Mouse (Mus musculus) layer of hippocampus, adult 18-20 months (tissue): Measurements from ENCODE around the gene Ephb1. TPM values are rescaled to one million over a fixed set of nuclear protein-coding genes. Genes with fewer than 3 reads are reported as not detected.

Experiments used
- DNase-seq, 2 experiments: peaks; one replicate each; pipeline ENCODE4 v3.0.0; 2022; ENCODE audit warnings: low spot score in 2 of 2
- total RNA-seq, 2 experiments: library from RNA; stranded (reverse); gene quantifications; 2 replicates each; pipeline ENCODE4 v1.2.3; 2021

Gene Ephb1
- total RNA-seq, 2 experiments from 2014 or later = 22.9 to 23.8 TPM

DNA sequence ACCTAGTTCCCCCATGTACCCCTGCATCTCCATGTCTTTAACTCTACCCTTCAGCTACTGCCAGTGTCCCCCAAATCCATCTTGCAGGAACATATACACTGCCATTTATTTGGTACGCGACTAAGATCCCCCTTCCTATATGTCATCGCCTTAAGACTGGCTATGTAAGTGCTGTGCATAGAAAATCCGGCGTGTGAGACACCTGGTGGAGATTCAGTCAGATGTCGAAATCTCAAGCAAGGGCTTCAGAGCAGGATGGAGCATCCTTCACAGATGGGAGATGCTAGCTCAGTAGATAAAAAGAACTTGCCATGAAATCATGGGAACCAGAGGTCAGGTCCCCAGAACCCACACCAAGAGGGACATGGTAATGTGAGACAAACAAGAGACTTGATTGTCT, 276.3 kb downstream of the Ephb1 start:
- DNase-seq = no peak

DNA sequence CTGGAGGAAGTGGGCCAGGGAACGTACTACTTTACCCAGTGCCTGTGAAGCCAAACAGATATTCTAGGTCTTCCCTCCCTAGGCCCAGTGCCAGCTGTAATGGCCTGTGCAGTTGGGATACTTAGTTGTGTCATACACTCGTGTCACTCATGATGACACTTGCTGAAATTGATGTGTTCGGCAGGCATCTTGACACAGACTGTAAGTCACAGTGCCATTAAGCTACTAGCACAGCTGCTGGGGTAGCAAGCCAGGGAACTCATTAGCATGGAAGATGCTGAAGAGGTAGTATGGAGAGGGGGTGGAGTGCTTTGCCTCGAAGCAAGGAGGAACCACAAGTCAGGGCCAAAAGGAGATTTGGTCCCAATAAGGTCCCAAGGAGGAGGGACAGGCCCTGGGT, 279.0 kb downstream of the Ephb1 start:
- no peak for DNase-seq

GRCm38 (mm10) chr9:102073404-102073803, 281.1 kb downstream of the Ephb1 start:
- no peak for DNase-seq

GRCm38 (mm10) chr9:102069151-102069882, 285.2 kb downstream of the Ephb1 start:
- DNase-seq = no peak

DNA sequence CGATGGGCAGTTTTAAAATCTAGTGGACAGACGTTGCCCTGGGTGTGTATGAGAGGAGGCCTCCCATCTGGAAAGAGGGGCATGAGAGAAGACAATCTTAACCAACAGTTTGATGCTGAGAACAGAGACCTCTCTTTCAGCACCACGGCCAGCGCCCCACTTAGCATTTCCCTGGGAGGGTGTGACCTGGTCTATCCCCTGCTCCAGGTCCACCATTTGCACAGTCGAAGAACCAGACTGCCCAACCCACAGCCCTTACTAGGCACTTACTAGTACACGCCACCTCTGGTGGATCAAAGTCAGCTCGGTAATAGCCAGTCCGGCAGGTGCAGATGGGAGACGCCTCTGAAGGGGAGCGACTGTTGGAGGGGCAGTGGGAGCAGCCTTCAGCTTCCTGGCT, 287.9 kb downstream of the Ephb1 start:
- no peak for DNase-seq

DNA sequence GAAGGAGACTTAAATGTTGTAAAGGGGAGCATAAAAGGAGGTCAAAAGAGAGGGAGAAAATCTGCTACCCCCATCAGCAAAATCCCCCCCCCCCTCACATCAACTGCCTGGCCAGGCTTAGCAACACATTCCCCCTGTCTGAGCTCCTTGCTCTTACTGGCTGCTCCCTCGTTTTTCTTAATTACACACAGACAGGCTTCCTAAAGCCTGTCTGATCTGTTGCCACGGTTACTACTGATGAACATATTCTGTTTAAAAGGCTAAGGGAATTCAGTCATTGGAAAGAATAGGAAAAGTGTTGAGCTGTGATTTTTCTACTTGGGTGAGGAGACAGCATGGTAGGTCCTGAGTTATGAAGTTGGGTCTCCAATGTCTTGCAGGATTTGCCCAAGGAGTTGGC, 308.6 kb downstream of the Ephb1 start:
- DNase-seq = peak in 1 of 2 experiments; percentile 17

DNA sequence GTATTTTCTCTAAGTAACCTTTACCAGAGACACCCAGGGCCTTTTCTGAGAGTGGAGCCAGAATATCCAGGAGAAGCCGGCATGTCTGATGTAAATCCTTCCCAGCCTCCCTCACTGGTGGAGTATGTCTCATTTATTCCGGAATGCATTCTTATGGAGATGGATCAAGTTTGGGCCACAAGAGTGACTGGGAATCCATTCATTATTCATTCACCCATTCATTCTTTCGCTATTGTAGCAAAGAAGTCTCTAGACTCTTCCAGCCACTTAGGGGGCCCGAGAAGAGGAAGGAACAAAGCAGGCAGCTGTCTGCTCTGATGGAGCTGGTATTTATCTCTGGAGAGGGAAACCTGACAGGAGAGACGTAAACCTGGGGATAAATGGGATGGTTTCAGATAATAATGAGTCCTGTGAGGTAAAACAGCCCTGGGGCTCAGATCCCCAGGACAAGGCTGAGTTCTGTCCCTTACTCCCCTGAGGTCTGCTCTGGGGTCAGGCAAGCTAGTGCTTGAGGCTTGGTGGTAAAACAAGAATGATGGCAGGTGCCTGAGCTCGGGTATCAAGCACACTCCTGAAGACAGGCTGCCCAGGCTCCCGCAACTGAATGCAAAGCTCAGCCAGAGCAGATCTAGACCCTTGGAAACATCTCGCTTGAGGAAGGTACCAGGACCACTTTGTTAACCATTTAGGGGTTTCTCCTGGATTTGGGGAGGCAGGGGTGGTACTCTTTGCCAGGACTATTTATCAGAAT, 309.2 kb downstream of the Ephb1 start:
- DNase-seq = no peak

DNA sequence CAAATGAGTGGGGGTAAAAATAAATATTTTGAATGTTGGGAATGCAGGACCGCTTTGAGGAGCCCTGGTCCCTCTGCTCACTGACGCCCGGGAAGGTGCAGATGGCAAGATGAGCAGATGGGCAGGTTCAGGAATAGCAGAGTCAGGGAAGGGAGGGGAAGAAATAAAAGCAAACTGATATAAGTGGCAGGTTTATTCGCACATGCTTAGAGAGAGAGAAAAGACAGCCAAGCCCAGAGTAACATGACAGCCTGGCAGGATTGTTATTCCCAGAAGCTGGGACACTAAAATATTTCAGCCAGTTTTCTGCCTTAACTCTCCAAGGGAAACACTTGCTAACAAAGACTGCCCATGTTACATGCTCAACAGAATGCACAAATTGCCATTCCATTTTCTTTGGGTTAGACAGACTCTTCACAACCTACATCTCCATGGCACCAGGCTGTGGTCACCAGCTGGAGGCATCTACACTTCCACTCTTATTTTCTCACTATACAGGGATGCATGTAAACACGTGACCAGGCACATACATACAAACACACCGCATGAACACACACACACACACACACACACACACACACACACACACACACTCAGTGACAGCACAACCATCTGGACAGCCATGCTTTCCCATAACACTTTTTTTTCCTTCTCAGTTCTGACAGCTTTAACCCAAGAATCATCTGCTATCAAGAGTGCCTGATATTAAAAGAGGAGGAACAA, 315.3 kb downstream of the Ephb1 start:
- DNase-seq = peak in 1 of 2 experiments; percentile 12

GRCm38 (mm10) chr9:102036132-102036531, 318.4 kb downstream of the Ephb1 start:
- DNase-seq = no peak

GRCm38 (mm10) chr9:102033231-102033630, 321.3 kb downstream of the Ephb1 start:
- DNase-seq = no peak

DNA sequence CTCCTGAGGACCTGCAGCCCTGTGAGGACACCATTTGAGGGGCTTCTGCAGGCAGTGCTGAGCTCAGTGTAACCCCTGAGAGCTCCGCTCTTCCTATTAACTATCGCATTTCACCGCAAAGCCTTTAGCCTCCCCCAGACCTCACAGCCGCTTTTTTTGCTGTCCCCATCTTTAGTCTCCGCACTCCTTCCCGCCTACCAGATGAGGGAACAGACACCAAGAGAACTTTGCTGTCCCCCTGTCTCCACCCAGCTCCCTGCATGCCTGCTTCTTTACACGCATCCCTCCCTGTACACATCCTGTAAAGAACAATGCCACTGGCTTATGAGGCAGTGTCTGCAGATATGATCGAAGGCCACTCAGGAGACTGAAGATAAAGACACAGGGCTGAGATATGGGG, 322.1 kb downstream of the Ephb1 start:
- DNase-seq = no peak

DNA sequence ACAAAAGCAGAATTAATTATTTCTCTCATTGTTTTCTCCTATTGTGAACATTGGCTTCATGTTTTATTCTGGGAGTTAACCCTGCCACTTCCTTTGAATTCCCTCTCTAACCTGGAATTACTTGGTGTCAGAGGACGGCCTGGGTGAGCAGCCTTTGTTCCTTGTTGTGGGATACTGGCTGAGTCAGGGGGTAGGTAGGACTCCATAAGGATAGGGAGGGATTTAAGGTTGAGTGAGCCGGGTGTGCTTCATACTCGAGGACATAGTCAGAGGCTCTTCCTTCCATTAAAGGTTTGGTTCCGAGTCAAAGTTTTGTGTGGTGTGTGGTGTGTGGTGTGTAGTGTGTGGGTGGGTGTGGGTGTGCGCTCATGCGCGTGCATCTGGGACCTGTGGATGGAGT, 324.8 kb downstream of the Ephb1 start:
- DNase-seq = no peak

GRCm38 (mm10) chr9:102026136-102026535, 328.4 kb downstream of the Ephb1 start:
- DNase-seq = no peak

DNA sequence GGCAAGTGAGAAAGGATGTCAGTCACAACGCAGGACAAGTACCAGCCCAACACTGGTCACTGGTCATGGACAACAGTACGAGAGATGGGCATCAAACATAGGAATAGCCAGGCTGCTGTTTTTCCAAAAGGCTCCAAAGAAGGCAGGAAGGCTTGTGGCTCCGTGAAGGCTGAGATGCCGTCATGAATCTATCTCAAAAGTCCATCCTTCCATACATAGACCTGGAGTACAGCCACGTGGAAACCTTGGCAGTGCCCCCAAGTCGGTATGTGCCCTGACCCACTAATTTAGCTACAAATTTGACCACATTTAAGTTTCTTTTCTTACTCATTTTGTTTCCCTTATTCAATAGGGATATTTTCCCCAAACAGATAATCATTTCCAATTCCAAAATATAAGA, 329.4 kb downstream of the Ephb1 start:
- no peak for DNase-seq

DNA sequence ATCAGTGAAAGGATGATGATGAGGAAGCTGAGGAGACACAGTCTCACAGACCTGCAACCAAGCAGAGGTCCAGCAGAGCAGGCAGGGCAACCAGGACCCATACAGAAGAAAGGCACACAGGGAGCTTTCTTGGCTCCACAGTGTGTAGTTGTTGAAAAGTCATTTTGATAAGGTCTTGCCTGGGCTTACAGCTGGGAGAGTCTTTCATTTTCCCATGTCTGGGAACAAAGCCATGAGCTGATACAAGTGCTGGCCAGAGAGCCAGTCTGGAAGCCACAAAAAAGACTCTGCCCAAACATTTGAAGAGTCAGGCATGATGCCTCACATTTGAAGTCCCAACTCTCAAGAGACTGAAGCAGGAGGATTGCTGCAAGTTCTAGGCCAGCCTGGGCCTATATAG, 339.0 kb downstream of the Ephb1 start:
- no peak for DNase-seq

DNA sequence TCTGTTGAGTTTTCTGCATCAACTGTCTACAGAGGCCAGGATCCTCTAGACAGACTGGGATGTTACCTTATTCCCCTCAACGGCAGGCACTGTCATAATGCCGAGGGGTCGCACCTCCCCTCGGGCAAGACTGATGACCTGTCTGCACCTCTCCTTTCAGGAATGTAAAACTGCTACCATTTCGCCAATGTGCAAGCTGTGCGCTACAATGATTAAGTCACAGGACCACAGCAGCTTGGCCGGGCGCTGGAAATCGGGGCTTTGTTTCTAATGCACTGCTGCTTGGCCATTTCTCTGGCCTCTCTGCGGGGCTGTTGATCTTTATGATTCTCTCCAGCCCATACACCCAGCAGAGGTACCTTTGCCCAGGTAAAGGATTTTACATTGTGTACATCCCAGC, 346.8 kb downstream of the Ephb1 start:
- no peak for DNase-seq

DNA sequence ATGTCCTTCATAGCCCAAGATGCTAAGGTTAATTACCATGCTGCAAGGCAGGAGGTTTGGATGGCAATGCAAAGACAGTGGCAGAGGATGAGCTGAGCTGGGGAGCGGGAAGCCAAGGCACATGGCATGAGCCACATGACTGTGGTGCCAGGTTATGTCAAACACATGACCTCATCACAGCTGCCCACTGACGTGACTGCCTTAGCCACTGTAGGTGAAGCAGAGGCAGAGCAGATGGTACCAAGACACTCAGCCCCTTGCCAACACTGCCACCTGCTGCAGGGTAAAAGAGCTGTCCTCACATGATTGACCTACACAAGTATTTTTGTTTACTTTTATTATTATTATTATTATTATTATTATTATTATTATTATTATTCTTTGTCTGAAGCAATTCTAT, 348.0 kb downstream of the Ephb1 start:
- DNase-seq = no peak

GRCm38 (mm10) chr9:102002920-102003319, 351.6 kb downstream of the Ephb1 start:
- no peak for DNase-seq

- no peak for DNase-seq
These were observed 352.3 kb downstream of the Ephb1 start for GRCm38 (mm10) chr9:102002186-102002585.

DNA sequence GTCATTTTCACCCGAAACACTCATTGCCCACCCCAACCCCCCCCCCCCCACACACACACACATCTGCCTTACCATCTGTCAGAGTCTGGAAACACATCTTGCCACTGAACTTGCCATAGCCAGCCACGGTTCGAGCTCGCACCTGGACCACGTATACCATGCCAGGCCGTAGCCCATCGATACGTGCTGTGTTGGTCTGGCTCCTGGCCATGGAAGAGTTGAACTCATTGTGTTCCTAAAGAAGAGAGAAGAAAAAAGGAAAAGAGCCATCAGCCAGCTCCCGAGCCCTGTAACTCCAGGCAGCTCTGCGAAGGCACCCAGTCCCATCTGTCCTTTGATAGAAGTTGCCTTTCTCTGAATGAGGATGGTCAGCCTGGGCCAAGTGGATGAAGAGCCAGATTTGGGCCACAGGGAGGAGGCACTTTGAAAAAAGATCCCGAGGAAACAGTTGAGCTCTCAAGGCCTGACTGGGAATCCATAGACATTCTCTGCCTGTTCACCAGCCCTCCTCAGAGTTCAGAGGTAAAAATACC, 352.8 kb downstream of the Ephb1 start:
- no peak for DNase-seq

DNA sequence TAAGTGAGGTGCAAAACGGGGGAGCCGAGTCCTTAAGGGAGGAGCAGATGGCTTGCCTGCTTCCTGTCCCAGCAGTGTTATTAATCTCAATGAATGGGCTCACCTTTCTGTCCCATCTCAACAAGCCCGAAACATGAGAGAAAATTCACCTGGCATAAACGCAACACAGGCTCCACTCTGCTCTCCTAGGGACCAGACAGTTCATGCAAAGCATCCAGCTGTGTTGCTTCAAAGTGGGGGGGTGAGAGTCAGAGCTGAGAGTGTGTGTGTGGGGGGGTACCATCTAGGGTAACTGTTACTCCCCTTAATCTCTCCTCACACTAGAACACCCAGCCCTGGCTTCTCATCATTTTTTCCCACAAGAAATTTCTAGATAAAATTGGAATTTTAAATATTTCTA, 354.8 kb downstream of the Ephb1 start:
- no peak for DNase-seq
